Mouse (Mus musculus): ENCODE data around the gene Mid1. TPM values are rescaled to one million over a fixed set of nuclear protein-coding genes. Genes with fewer than 3 reads are reported as not detected.
A peak's percentile ranks its signal among the peaks of the same experiment; 100 is the strongest.
"Not testable (repeated sequence)": the region's sequence is repeated elsewhere in the genome, so short reads cannot be mapped to it uniquely, and the experiment has no call there.

Gene Mid1
- polyA plus RNA-seq, 2 experiments, result 12.5 to 17.3 TPM

DNA sequence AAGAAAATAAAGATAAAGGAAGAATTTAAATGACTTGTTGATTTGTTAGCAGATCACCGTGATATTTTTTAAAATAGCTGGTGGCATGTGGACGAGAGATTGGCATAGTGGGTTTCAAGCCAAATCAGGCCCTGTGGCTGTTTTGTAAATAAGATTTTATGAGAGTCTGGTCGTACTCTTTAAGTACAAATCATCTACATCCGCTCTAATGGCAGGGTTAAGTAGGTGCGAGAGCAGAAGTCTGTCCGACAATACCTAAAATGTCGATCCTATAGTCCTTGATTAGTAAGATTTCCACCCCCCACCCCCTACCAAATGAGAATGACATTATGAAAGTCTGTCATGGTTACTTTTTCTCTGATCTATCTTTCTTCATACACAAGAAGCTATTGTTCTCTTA lies 299.3 kb downstream of the Mid1 start:
- peaks cover 44% of the 10 kb centered on the region for H3K9me3 ChIP-seq (ENCODE audit: control insufficient read depth, low read length)
- H3K27ac ChIP-seq (replicated peaks; ENCODE audit: low read depth, low read length); H3K4me2 ChIP-seq (replicated peaks; ENCODE audit: low read depth, low read length, severe bottlenecking); H3K27me3 ChIP-seq (ENCODE audit: control insufficient read depth, insufficient read depth, low read length); ATAC-seq (ENCODE audit: low FRiP score, low read depth); DNase-seq (ENCODE audit: low spot score); H3K9ac ChIP-seq (ENCODE audit: low read depth, low read length, severe bottlenecking); H3K4me3 ChIP-seq (replicated peaks; ENCODE audit: low read length); H3K4me1 ChIP-seq (ENCODE audit: control insufficient read depth, insufficient read depth, low read length): not testable (repeated sequence)
- H3K36me3 ChIP-seq (ENCODE audit: control insufficient read depth, insufficient read depth, low read length), result peaks cover 63% of the 10 kb centered on the region
- 82% methylated on average over 7 of the region's 7 CpGs for WGBS

DNA sequence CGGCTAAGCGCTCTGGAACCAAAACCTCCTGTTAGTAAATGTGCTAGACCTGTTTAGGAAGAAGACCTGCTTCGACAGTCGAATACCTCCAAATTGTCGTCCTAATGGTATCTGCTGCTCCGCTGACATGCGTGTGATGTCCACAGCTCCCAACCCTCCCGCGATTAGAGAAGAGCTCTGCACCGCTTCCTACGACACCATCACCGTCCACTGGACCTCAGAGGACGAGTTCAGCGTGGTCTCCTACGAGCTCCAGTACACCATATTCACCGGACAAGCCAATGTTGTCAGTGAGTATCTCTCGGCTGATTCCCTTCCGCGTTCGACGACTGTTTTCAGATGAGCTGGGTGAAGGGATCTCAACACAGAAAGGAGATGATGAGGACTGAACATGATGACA lies 299.9 kb downstream of the Mid1 start:
- H3K4me1 ChIP-seq (ENCODE audit: control insufficient read depth, insufficient read depth, low read length); H3K27ac ChIP-seq (replicated peaks; ENCODE audit: low read depth, low read length); H3K4me2 ChIP-seq (replicated peaks; ENCODE audit: low read depth, low read length, severe bottlenecking); H3K4me3 ChIP-seq (replicated peaks; ENCODE audit: low read length); ATAC-seq (ENCODE audit: low FRiP score, low read depth); H3K9ac ChIP-seq (ENCODE audit: low read depth, low read length, severe bottlenecking); H3K27me3 ChIP-seq (ENCODE audit: control insufficient read depth, insufficient read depth, low read length): not testable (repeated sequence)
- peak; percentile 7 for DNase-seq (ENCODE audit: low spot score)
- peaks cover 49% of the 10 kb centered on the region for H3K9me3 ChIP-seq (ENCODE audit: control insufficient read depth, low read length)
- peaks cover 66% of the 10 kb centered on the region for H3K36me3 ChIP-seq (ENCODE audit: control insufficient read depth, insufficient read depth, low read length)
- 85% methylated on average over 21 of the region's 21 CpGs for WGBS

DNA sequence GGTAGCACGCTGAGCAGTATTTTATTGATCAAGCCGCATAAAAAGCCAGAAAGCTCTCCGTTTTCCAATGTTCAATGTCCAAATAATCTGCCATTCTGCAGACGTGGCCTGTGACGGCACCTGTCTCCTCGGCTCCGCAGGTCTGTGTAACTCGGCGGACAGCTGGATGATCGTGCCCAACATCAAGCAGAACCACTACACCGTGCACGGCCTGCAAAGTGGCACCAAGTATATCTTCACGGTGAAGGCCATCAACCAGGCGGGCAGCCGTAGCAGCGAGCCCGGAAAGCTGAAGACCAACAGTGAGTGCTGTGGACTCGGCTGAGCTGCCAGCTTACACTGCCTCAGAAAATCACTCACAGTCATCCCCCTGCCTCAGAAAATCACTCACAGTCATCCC lies 300.8 kb downstream of the Mid1 start:
- H3K4me3 ChIP-seq (replicated peaks; ENCODE audit: low read length); H3K4me1 ChIP-seq (ENCODE audit: control insufficient read depth, insufficient read depth, low read length); H3K9ac ChIP-seq (ENCODE audit: low read depth, low read length, severe bottlenecking); H3K27ac ChIP-seq (replicated peaks; ENCODE audit: low read depth, low read length); H3K4me2 ChIP-seq (replicated peaks; ENCODE audit: low read depth, low read length, severe bottlenecking); H3K27me3 ChIP-seq (ENCODE audit: control insufficient read depth, insufficient read depth, low read length); DNase-seq (ENCODE audit: low spot score); ATAC-seq (ENCODE audit: low FRiP score, low read depth): not testable (repeated sequence)
- H3K36me3 ChIP-seq (ENCODE audit: control insufficient read depth, insufficient read depth, low read length), result peaks cover 74% of the 10 kb centered on the region
- WGBS, result 85% methylated on average over 18 of the region's 18 CpGs
- peaks cover 59% of the 10 kb centered on the region for H3K9me3 ChIP-seq (ENCODE audit: control insufficient read depth, low read length)

DNA sequence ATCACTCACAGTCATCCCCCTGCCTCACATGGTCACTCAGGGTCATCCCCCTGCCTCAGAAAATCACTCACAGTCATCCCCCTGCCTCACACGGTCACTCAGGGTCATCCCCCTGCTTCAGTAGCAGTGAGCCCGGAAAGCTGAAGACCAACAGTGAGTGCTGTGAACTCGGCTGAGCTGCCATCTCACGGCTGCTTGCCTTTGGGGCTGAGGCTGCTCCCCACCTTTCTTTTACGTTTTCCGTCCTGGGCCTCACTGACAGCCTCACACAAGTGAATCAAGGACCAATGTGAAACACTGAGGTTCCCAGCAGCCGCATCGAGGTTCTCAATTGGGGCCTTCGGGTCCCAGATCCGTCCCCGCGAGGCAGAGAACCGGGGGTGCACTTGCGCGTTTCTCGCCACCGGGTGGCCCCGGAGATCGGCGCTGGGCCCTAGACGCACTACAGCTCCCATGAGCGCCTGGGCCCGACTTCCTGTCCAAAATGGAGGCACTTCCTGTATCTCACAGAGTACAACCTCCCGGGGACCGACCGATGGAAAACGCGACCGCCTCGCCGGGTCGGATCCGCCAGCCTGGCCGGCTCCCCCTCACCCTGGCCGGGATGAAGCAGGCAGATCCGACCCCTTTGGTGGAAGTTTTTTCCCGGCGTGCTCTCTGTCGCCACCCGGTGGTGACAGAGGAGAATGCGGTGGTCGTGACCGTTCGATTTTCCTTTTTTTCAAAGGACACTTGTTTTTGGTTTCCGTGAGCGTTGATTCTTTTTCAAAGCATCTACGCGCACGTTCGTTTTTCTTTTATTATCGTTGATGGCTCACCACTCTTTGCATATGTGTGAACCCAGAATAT lies 301.7 kb downstream of the Mid1 start:
- H3K36me3 ChIP-seq (ENCODE audit: control insufficient read depth, insufficient read depth, low read length), result peaks cover 73% of the 10 kb centered on the region
- H3K9me3 ChIP-seq (ENCODE audit: control insufficient read depth, low read length), result peaks cover 57% of the 10 kb centered on the region
- ATAC-seq (ENCODE audit: low FRiP score, low read depth) (peak; percentile 89), DNase-seq (ENCODE audit: low spot score) (peak; percentile 23)
- not testable (repeated sequence) for H3K4me1 ChIP-seq (ENCODE audit: control insufficient read depth, insufficient read depth, low read length); H3K27me3 ChIP-seq (ENCODE audit: control insufficient read depth, insufficient read depth, low read length); H3K27ac ChIP-seq (replicated peaks; ENCODE audit: low read depth, low read length)
- 46% methylated on average over 50 of the region's 51 CpGs for WGBS
- peak overlapping the region; percentile 21 for H3K4me3 ChIP-seq (replicated peaks; ENCODE audit: low read length)
- peak overlapping the region; percentile 35 for H3K9ac ChIP-seq (ENCODE audit: low read depth, low read length, severe bottlenecking)
- peak overlapping the region; percentile 37 for H3K4me2 ChIP-seq (replicated peaks; ENCODE audit: low read depth, low read length, severe bottlenecking)

DNA sequence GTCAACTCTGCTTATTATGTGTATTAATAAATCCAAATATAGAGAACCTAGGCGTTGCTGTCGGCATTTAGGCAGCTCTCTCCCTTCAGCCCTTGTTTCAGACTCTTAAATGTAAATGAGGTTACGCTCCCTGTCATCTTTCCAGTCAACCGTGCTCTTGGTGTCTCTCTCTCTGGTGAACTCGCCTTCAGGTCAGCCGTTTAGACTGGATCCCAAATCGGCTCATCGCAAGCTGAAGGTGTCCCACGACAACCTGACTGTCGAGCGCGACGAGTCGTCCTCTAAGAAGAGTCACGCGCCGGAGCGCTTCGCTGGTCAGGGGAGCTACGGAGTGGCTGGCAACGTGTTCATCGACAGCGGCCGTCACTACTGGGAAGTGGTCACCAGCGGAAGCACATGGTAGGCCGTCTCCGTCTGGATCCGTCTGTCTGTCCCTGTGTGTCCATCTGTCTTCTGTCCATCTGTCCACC lies 302.4 kb downstream of the Mid1 start:
- H3K4me2 ChIP-seq (replicated peaks; ENCODE audit: low read depth, low read length, severe bottlenecking); H3K27me3 ChIP-seq (ENCODE audit: control insufficient read depth, insufficient read depth, low read length); H3K27ac ChIP-seq (replicated peaks; ENCODE audit: low read depth, low read length); H3K4me3 ChIP-seq (replicated peaks; ENCODE audit: low read length); H3K4me1 ChIP-seq (ENCODE audit: control insufficient read depth, insufficient read depth, low read length); DNase-seq (ENCODE audit: low spot score); ATAC-seq (ENCODE audit: low FRiP score, low read depth); H3K9ac ChIP-seq (ENCODE audit: low read depth, low read length, severe bottlenecking): not testable (repeated sequence)
- 84% methylated on average over 28 of the region's 28 CpGs for WGBS
- peaks cover 69% of the 10 kb centered on the region for H3K36me3 ChIP-seq (ENCODE audit: control insufficient read depth, insufficient read depth, low read length)
- H3K9me3 ChIP-seq (ENCODE audit: control insufficient read depth, low read length), result peaks cover 59% of the 10 kb centered on the region

DNA sequence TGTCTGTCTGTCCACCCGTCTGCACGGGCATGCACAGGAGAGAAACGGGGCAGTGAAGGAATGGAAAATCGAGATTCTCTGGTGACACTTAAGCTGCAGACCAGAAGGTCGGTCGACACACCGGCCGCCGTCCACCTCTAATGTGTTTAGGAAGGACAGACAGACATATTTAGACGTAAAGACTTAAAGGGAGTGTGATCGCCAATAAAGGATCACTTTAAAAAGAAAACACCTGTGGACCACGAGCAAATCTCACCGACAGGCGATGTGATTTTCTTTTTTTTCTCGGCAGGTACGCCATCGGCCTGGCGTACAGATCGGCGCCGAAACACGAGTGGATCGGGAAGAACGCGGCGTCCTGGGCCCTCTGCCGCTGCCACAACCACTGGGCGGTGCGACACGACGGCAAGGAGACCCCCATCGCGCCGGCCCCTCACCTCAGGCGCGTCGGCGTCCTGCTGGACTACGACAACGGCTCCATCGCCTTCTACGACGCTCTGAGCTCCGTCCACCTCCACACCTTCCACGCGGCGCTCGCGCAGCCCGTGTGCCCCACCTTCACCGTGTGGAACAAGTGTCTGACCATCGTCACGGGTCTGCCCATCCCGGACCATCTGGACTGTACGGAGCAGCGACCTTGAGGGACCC lies 303.7 kb downstream of the Mid1 start:
- WGBS, result 87% methylated on average over 56 of the region's 56 CpGs
- H3K4me3 ChIP-seq (replicated peaks; ENCODE audit: low read length); ATAC-seq (ENCODE audit: low FRiP score, low read depth); H3K27me3 ChIP-seq (ENCODE audit: control insufficient read depth, insufficient read depth, low read length); H3K4me1 ChIP-seq (ENCODE audit: control insufficient read depth, insufficient read depth, low read length); H3K27ac ChIP-seq (replicated peaks; ENCODE audit: low read depth, low read length); DNase-seq (ENCODE audit: low spot score); H3K9ac ChIP-seq (ENCODE audit: low read depth, low read length, severe bottlenecking); H3K4me2 ChIP-seq (replicated peaks; ENCODE audit: low read depth, low read length, severe bottlenecking): not testable (repeated sequence)
- Histone ChIP-seq H3K36me3 (ENCODE audit: control insufficient read depth, insufficient read depth, low read length) (peaks cover 63% of the 10 kb centered on the region), H3K9me3 (ENCODE audit: control insufficient read depth, low read length) (peaks cover 70% of the 10 kb centered on the region)

DNA sequence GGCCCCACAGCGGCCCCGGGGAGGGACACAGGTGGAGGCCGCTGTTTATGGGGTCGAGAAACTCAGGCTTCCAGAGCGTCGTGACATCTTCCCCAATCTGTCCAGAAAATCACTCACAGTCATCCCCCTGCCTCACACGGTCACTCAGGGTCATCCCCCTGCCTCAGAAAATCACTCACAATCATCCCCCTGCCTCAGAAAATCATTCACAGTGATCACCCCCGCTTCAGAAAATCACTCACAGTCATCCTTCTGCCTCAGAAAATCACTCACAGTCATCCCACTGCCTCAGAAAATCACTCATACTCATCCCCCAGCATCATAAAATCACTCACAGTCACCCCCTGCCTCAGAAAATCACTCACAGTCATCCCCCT lies 304.2 kb downstream of the Mid1 start:
- not testable (repeated sequence) for H3K4me1 ChIP-seq (ENCODE audit: control insufficient read depth, insufficient read depth, low read length); H3K4me2 ChIP-seq (replicated peaks; ENCODE audit: low read depth, low read length, severe bottlenecking); H3K4me3 ChIP-seq (replicated peaks; ENCODE audit: low read length); H3K27ac ChIP-seq (replicated peaks; ENCODE audit: low read depth, low read length); ATAC-seq (ENCODE audit: low FRiP score, low read depth); H3K27me3 ChIP-seq (ENCODE audit: control insufficient read depth, insufficient read depth, low read length); H3K9ac ChIP-seq (ENCODE audit: low read depth, low read length, severe bottlenecking)
- Histone ChIP-seq H3K9me3 (ENCODE audit: control insufficient read depth, low read length) (peaks cover 69% of the 10 kb centered on the region), H3K36me3 (ENCODE audit: control insufficient read depth, insufficient read depth, low read length) (peaks cover 58% of the 10 kb centered on the region)
- DNase-seq (ENCODE audit: low spot score), result peak; percentile 34
- WGBS, result 84% methylated on average over 8 of the region's 8 CpGs
